Comparison of ENCODE assay signal across 15 mouse cellular contexts in genomic region chr19:57945626-57946250, GRCm38 (mm10).
"Had no signal": no experiment of that assay in that cellular context is flagged by ENCODE, and none has a peak within 500 bp of the region (broad histone marks: within the 10 kb centered on the region; RNA-seq: fewer than 3 reads in every experiment).

No protein-coding gene starts in this region.

- H3K27ac ChIP-seq: limb, embryonic 15.5 days; macrophage; midbrain, embryonic 13.5 days; midbrain, embryonic 15.5 days; neural tube, embryonic 12.5 days; stomach, embryonic 15.5 days had no signal

- H3K9me3 ChIP-seq: limb, embryonic 15.5 days; midbrain, embryonic 13.5 days; midbrain, embryonic 15.5 days; neural tube, embryonic 12.5 days; stomach, embryonic 15.5 days had no signal

- H3K4me3 ChIP-seq: limb, embryonic 15.5 days; megakaryocyte, embryonic 14.5 days; midbrain, embryonic 13.5 days; midbrain, embryonic 15.5 days; neural tube, embryonic 12.5 days; stomach, embryonic 15.5 days had no signal

- H3K4me1 ChIP-seq: limb, embryonic 15.5 days; megakaryocyte, embryonic 14.5 days; stomach, embryonic 15.5 days had no signal

- ATAC-seq: midbrain, embryonic 13.5 days; midbrain, embryonic 15.5 days had no signal

- H3K4me2 ChIP-seq: limb, embryonic 15.5 days; lung, embryonic 14.5 days; midbrain, embryonic 11.5 days; midbrain, embryonic 13.5 days; midbrain, embryonic 15.5 days; neural tube, embryonic 12.5 days; stomach, embryonic 15.5 days had no signal

- DNase-seq: lung, adult 18-20 months; lung, embryonic 14.5 days; lung, postnatal 14 days; lung, postnatal 36 days; right cerebral cortex, postnatal 14 days; thymus, adult 18-20 months; thymus, postnatal 25 days had no signal

- H3K9ac ChIP-seq: limb, embryonic 15.5 days; lung, embryonic 14.5 days; midbrain, embryonic 13.5 days; midbrain, embryonic 15.5 days; neural tube, embryonic 12.5 days; stomach, embryonic 15.5 days had no signal

- H3K27me3 ChIP-seq: limb, embryonic 15.5 days; midbrain, embryonic 13.5 days; midbrain, embryonic 15.5 days; neural tube, embryonic 12.5 days; stomach, embryonic 15.5 days had no signal

- H3K36me3 ChIP-seq: limb, embryonic 15.5 days; midbrain, embryonic 13.5 days; midbrain, embryonic 15.5 days; neural tube, embryonic 12.5 days; stomach, embryonic 15.5 days had no signal
